In the genomic region with DNA sequence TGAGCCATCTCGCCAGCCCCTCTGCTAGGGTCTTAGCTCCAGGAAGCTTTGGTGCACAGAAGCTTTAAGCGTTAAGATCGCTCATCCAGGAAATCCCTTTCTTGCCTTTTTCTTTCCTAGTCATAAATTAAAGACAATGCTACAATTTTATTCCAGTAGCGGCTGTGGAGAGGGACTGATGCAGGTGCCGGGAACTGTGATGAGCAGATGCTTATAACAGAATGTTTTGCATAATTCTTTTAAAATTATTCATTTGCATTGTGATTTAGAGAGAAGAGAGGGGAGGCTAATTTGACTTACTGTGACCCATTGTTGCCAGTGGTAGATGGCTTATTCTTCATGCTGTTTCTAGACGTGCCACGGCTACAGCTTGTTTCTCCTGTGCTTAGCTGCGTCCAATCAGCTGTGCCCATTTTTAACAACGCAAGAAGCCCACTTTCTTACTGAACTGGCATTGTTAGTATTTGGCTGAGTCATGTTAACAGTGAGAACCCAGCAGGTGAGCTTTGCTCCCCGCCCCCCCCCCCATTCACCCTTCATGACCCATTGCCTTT, we compare ENCODE assay signal across 22 mouse cellular contexts. TPM values are rescaled to one million over a fixed set of nuclear protein-coding genes. Genes with fewer than 3 reads are reported as not detected.
DNase-seq lines count a peak whose midpoint lies in the region; ATAC-seq and TF ChIP-seq lines count a peak whose summit lies in the region.
"Had no signal": no experiment of that assay in that cellular context is flagged by ENCODE, and none has a peak within 500 bp of the region (broad histone marks: within the 10 kb centered on the region; RNA-seq: fewer than 3 reads in every experiment).

No protein-coding gene starts in this region.

- no peak overlapping the region for H3K9ac ChIP-seq in ES-E14 (ENCODE audit: insufficient read depth, low read depth, low read length, poor library complexity, severe bottlenecking)
- H3K9ac ChIP-seq in forebrain, postnatal 0 days: no peak overlapping the region
- H3K9ac ChIP-seq: embryonic facial prominence, embryonic 15.5 days; limb, embryonic 12.5 days; liver, embryonic 12.5 days; stomach, embryonic 15.5 days had no signal

- 49% methylated on average over 10 of the region's 10 CpGs for WGBS in forebrain, postnatal 0 days

- no peak for DNase-seq in layer of hippocampus, adult 2 months (ENCODE audit: low spot score in 2 of 2)
- DNase-seq in layer of hippocampus, adult 11-12 months (ENCODE audit: low spot score): no peak
- DNase-seq in ES-E14 (ENCODE audit: low read depth, low spot score): no peak
- peak; percentile 81 for DNase-seq in R1 (ENCODE audit: low read depth, low spot score)
- DNase-seq in forebrain, postnatal 0 days: peak; percentile 33
- no peak for DNase-seq in embryo, embryonic 9.5 days (ENCODE audit: extremely low spot score)
- DNase-seq in kidney, postnatal 36 days: no peak
- DNase-seq: adrenal gland, postnatal 14 days; cerebellum, adult 8-10 months; gastrocnemius, postnatal 10 days; heart, postnatal 4 days; kidney, adult 2 months; kidney, postnatal 10 days; layer of hippocampus, postnatal 36 days; lung, adult 18-20 months; lung, postnatal 10 days; thymus, postnatal 25 days had no signal

- peaks cover 11 to 17% of the 10 kb centered on the region in 2 experiments; a peak in 3 of 4 replicates for H3K4me1 ChIP-seq in ES-E14 (ENCODE audit: control insufficient read depth in 2 of 2, insufficient read depth in 2 of 2, low read length in 2 of 2, poor library complexity in 1 of 2)
- H3K4me1 ChIP-seq in forebrain, postnatal 0 days (ENCODE audit: insufficient read depth): no peaks in the 10 kb centered on the region
- H3K4me1 ChIP-seq: stomach, embryonic 15.5 days had no signal

- H3K27ac ChIP-seq in layer of hippocampus, adult 2 months: peak overlapping the region; percentile 62
- no peak overlapping the region for H3K27ac ChIP-seq in ES-E14 (ENCODE audit: insufficient read depth, low read depth, low read length, poor library complexity, severe bottlenecking)
- no peak overlapping the region for H3K27ac ChIP-seq in forebrain, postnatal 0 days (ENCODE audit: low read depth, low read length)
- H3K27ac ChIP-seq: embryonic facial prominence, embryonic 15.5 days; heart, embryonic 10.5 days; limb, embryonic 12.5 days; liver, embryonic 12.5 days; stomach, embryonic 15.5 days had no signal

- no peak overlapping the region for H3K4me2 ChIP-seq in forebrain, postnatal 0 days (ENCODE audit: low read depth)
- H3K4me2 ChIP-seq: embryonic facial prominence, embryonic 15.5 days; limb, embryonic 12.5 days; liver, embryonic 12.5 days; stomach, embryonic 15.5 days had no signal

- TF ChIP-seq CTCF in layer of hippocampus, adult 2 months (conservative IDR thresholded peaks at IDR 0.05): no peak
- no peak for TF ChIP-seq CTCF in forebrain, postnatal 0 days (IDR thresholded peaks at IDR 0.05; ENCODE audit: low read depth)

- in situ Hi-C loops in ES-E14 (cut with MboI; ENCODE audit: low sequenced_read_pairs in 2 of 2, unreplicated experiment in 2 of 2): no loop called here

- H3K36me3 ChIP-seq in ES-E14 (ENCODE audit: control insufficient read depth, insufficient read depth, low read length, poor library complexity, severe bottlenecking): peaks cover 22% of the 10 kb centered on the region
- peaks cover 19% of the 10 kb centered on the region; the same call in 1 of the 2 replicates for H3K36me3 ChIP-seq in forebrain, postnatal 0 days (ENCODE audit: insufficient read depth)

- H3K27me3 ChIP-seq in forebrain, postnatal 0 days (ENCODE audit: insufficient read depth, low read length): no peaks in the 10 kb centered on the region
- H3K27me3 ChIP-seq: embryonic facial prominence, embryonic 15.5 days; limb, embryonic 12.5 days; liver, embryonic 12.5 days; stomach, embryonic 15.5 days had no signal

- H3K9me3 ChIP-seq in ES-E14 (ENCODE audit: control insufficient read depth, insufficient read depth, low read depth, low read length): no peaks in the 10 kb centered on the region
- H3K9me3 ChIP-seq in forebrain, postnatal 0 days (ENCODE audit: low read length): no peaks in the 10 kb centered on the region
- H3K9me3 ChIP-seq: embryonic facial prominence, embryonic 15.5 days; heart, embryonic 10.5 days; stomach, embryonic 15.5 days had no signal

- H3K4me3 ChIP-seq in layer of hippocampus, adult 2 months: no peak overlapping the region
- no peak overlapping the region for H3K4me3 ChIP-seq in ES-E14 (ENCODE audit: insufficient read depth in 1 of 2, low read depth in 1 of 2, low read length in 2 of 2, poor library complexity in 1 of 2, severe bottlenecking in 1 of 2)
- H3K4me3 ChIP-seq in forebrain, postnatal 0 days (ENCODE audit: low read depth, low read length): no peak overlapping the region
- H3K4me3 ChIP-seq: embryonic facial prominence, embryonic 15.5 days; heart, embryonic 10.5 days; limb, embryonic 12.5 days; liver, embryonic 12.5 days; stomach, embryonic 15.5 days had no signal

- ATAC-seq in forebrain, postnatal 0 days: peak; percentile 56; the same call in 1 of the 2 replicates
- ATAC-seq: liver, embryonic 12.5 days had no signal

TF ChIP-seq in ES-E14, 5 proteins besides CTCF, POLR2A, EP300 and RAD21:
- TF ChIP-seq CHD2 (IDR thresholded peaks at IDR 0.05; ENCODE audit: low read depth, low read length): no peak
- 0 out of 2 replicates have a peak, but pooled peaks have one; percentile 28 for TF ChIP-seq MAFK (IDR thresholded peaks at IDR 0.05; ENCODE audit: insufficient read depth, low read depth, low read length)

RNA-seq across cellular contexts. Expression of a gene that starts 47.2 kb away (rescaled TPM):
- total RNA-seq in layer of hippocampus, adult 2 months (2021): 10 to 100 TPM; 60.5 to 65.6 TPM
- total RNA-seq in ES-E14 (2012; rRNA removed): 21.3 and 24.0 TPM in 2 replicates
- 24.4 and 34.2 TPM in 2 replicates for total RNA-seq in forebrain, postnatal 0 days (2014; rRNA removed)
- 16.1 and 20.8 TPM in 2 replicates for polyA plus RNA-seq in forebrain, postnatal 0 days (2015; fragmentation: Nextera tagmentation; extraction: Ambion mirVana)

Comparison
In these comparisons a context has a peak if more than half of its experiments do, and no peak if none do; other contexts are left out.
1. DNase-seq: peak in R1 (single experiment) and forebrain, postnatal 0 days (single experiment); none in layer of hippocampus, adult 2 months (0 of 2), layer of hippocampus, adult 11-12 months (single experiment), ES-E14 (single experiment), embryo, embryonic 9.5 days (single experiment) and kidney, postnatal 36 days (0 of 2).